Mouse (Mus musculus): ENCODE data around the gene Ncoa5. TPM values are rescaled to one million over a fixed set of nuclear protein-coding genes. Genes with fewer than 3 reads are reported as not detected.

The Ncoa5 gene
- polyA plus RNA-seq (2017; shearing (Covaris generic)), result 44.9 TPM

GRCm38 (mm10) chr2:165034131-165035057 is at the start of gene Ncoa5:
Gene Ncoa5 (minus strand): TSS chr2:165034867.

GRCm38 (mm10) chr2:165054888-165055852 is 20.5 kb upstream of the Ncoa5 start, which contains the start of gene Cd40:
Gene Cd40 (plus strand): TSS chr2:165055627.

GRCm38 (mm10) chr2:164960716-164961441 is 73.8 kb downstream of the Ncoa5 start, which contains the start of gene Slc12a5:
Gene Slc12a5 (plus strand): TSS chr2:164960802.

Other genes starting within 250 kb of the Ncoa5 start
- gene Snx21, start 249.0 kb downstream of the Ncoa5 start, polyA plus RNA-seq (2017; shearing (Covaris generic)), result 6.5 TPM
- 43.9 TPM for gene Acot8, start 230.0 kb downstream of the Ncoa5 start, polyA plus RNA-seq (2017; shearing (Covaris generic))
- 9.8 TPM for gene Zswim3, start 229.8 kb downstream of the Ncoa5 start, polyA plus RNA-seq (2017; shearing (Covaris generic))
- 27.5 TPM for gene Zswim1, start 212.2 kb downstream of the Ncoa5 start, polyA plus RNA-seq (2017; shearing (Covaris generic))
- 0.72 TPM for gene Spata25, start 206.3 kb downstream of the Ncoa5 start, polyA plus RNA-seq (2017; shearing (Covaris generic))
- 218 TPM for gene Ctsa, start 202.0 kb downstream of the Ncoa5 start, polyA plus RNA-seq (2017; shearing (Covaris generic))
- 2.6 TPM for gene Neurl2, start 201.4 kb downstream of the Ncoa5 start, polyA plus RNA-seq (2017; shearing (Covaris generic))
- gene Pltp, start 177.2 kb downstream of the Ncoa5 start, polyA plus RNA-seq (2017; shearing (Covaris generic)), result 0.98 TPM
- gene Pcif1, start 155.6 kb downstream of the Ncoa5 start, polyA plus RNA-seq (2017; shearing (Covaris generic)), result 155 TPM
- gene Zfp335, start 123.1 kb downstream of the Ncoa5 start, polyA plus RNA-seq (2017; shearing (Covaris generic)), result 42.1 TPM
- gene Mmp9, start 94.1 kb downstream of the Ncoa5 start, polyA plus RNA-seq (2017; shearing (Covaris generic)), result 8.8 TPM
- gene Slc12a5, start 74.1 kb downstream of the Ncoa5 start, polyA plus RNA-seq (2017; shearing (Covaris generic)), result not detected
- 0.40 TPM for gene Cd40, start 20.8 kb upstream of the Ncoa5 start, polyA plus RNA-seq (2017; shearing (Covaris generic))
- not detected for gene 1700025C18Rik, start 55.9 kb upstream of the Ncoa5 start, polyA plus RNA-seq (2017; shearing (Covaris generic))
- not detected for gene Cdh22, start 200.0 kb upstream of the Ncoa5 start, polyA plus RNA-seq (2017; shearing (Covaris generic))

Measured in CD4-positive, CD25-positive, alpha-beta regulatory T cell, adult 9 weeks (primary cell).